Mouse (Mus musculus): ENCODE measurements at regions not wholly inside any gene's neighbourhood (a gene's known extent, or its start where the extent isn't known, plus 50 kb on each side); places are given as distances from the start of the nearest gene placed in this dataset.

DNA sequence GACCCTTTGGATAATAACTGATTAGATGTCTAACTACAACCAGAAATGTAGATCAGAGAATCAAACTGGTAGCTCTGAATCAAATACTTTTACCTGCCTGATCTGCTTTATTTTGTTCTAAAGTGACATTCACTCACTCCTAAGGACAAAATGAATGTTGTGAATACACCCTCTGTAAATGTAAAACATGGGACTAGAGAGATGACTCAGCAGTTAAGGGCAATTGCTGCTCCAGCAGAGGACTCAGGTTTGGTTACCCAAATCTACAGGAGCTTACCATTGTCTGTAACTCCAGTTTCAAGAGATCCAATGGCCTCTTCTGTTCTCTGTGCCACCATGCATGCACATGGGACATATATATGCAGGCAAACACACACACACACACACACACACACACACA is 57.0 kb upstream of the Tnfsf11 start:
- no peak overlapping the region for H3K4me2 ChIP-seq
- H3K36me3 ChIP-seq: no peaks in the 10 kb centered on the region
- H3K4me1 ChIP-seq: no peaks in the 10 kb centered on the region
- ATAC-seq (ENCODE audit: insufficient number of reproducible peaks, low FRiP score, low TSS enrichment, low read depth): no peak
- no peaks in the 10 kb centered on the region for H3K9me3 ChIP-seq
- H3K9ac ChIP-seq: no peak overlapping the region
- no peaks in the 10 kb centered on the region for H3K27me3 ChIP-seq
- H3K4me3 ChIP-seq: no peak overlapping the region
- no peak overlapping the region for H3K27ac ChIP-seq

DNA sequence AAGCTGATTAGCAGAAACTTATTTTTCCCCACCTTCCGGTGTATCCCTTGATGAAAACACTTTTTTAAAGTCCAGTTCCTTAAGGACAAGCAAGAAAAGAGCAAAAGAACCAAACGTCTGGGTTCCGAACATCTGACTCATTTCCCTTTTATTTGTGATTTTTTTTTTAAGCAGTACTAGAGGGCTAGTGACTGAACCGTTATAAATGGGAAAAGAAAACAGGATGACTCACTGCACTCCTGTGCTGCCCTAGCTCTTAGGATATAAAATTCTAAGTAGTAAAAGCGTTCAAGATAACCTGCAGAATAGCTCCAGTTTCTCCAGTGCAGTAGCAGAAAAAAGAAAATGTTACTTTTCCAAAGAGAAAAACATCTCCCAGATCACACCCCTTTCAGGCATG is 55.3 kb upstream of the Tnfsf11 start:
- Histone ChIP-seq H3K4me2 (no peak overlapping the region), H3K4me3 (no peak overlapping the region), H3K9me3 (no peaks in the 10 kb centered on the region), H3K4me1 (no peaks in the 10 kb centered on the region), H3K9ac (no peak overlapping the region), H3K27me3 (no peaks in the 10 kb centered on the region), H3K36me3 (no peaks in the 10 kb centered on the region), H3K27ac (no peak overlapping the region)
- 58% methylated on average over 5 of the region's 5 CpGs for WGBS
- no peak for ATAC-seq (ENCODE audit: insufficient number of reproducible peaks, low FRiP score, low TSS enrichment, low read depth)

Data from limb, embryonic 15.5 days (tissue).